Mouse (Mus musculus) E14TG2a.4 (cell line): ENCODE measurements at regions not wholly inside any gene's neighbourhood (a gene's known extent, or its start where the extent isn't known, plus 50 kb on each side); places are given as distances from the start of the nearest gene placed in this dataset.

Experiments used
- CTCF ChIP-seq: conservative IDR thresholded peaks from 2 replicates; pipeline ENCODE4 v1.5.1; 2014; ENCODE audit warnings: low read length
- NANOG ChIP-seq: IDR thresholded peaks from 2 replicates; pipeline ENCODE4 v1.6.1; 2014; ENCODE audit warnings: borderline replicate concordance, low read length, mixed read lengths
- POU5F1 ChIP-seq: IDR thresholded peaks from 2 replicates; pipeline ENCODE4 v1.6.1; 2014; ENCODE audit warnings: low read length, borderline replicate concordance

- TF ChIP-seq CTCF (no peak), NANOG (no peak), POU5F1 (no peak)
These were observed 74.5 kb upstream of the Dio3 start for GRCm38 (mm10) chr12:110204246-110204989.
